Mouse (Mus musculus): Measurements from ENCODE around the gene Gcsam. TPM values are rescaled to one million over a fixed set of nuclear protein-coding genes. Genes with fewer than 3 reads are reported as not detected.

Gene Gcsam
- polyA plus RNA-seq, 1 experiment, result 2.2 TPM

- TF ChIP-seq POLR2A (IDR thresholded peaks at IDR 0.05; ENCODE audit: low read depth, low read length) (no peak), CTCF (IDR thresholded peaks at IDR 0.05; ENCODE audit: extremely low read depth, insufficient read depth, insufficient read length, insufficient replicate concordance) (no peak)
- WGBS, result 73% methylated on average over 3 of the region's 3 CpGs
- Histone ChIP-seq H3K4me1 (ENCODE audit: control insufficient read depth, insufficient read depth, insufficient read length) (no peaks in the 10 kb centered on the region), H3K36me3 (ENCODE audit: control insufficient read depth, insufficient read depth, low read length) (no peaks in the 10 kb centered on the region), H3K27ac (ENCODE audit: insufficient read depth, low read length) (no peak overlapping the region), H3K4me3 (ENCODE audit: extremely low read depth, insufficient read depth, insufficient read length) (no peak overlapping the region), H3K27me3 (ENCODE audit: control insufficient read depth, insufficient read depth, low read length) (no peaks in the 10 kb centered on the region)
- no peak for DNase-seq (ENCODE audit: low read depth in 1 of 2, low spot score in 2 of 2)
Observed at GRCm38 (mm10) chr16:45641301-45641700, 31.1 kb downstream of the Gcsam start.

- H3K4me3 ChIP-seq (ENCODE audit: extremely low read depth, insufficient read depth, insufficient read length), result no peak overlapping the region
- no peaks in the 10 kb centered on the region for H3K36me3 ChIP-seq (ENCODE audit: control insufficient read depth, insufficient read depth, low read length)
- H3K4me1 ChIP-seq (ENCODE audit: control insufficient read depth, insufficient read depth, insufficient read length), result no peaks in the 10 kb centered on the region
- WGBS, result 93% methylated on average over 3 of the region's 3 CpGs
- H3K27ac ChIP-seq (ENCODE audit: insufficient read depth, low read length), result no peak overlapping the region
- DNase-seq (ENCODE audit: low read depth in 1 of 2, low spot score in 2 of 2), result no peak
- no peaks in the 10 kb centered on the region for H3K27me3 ChIP-seq (ENCODE audit: control insufficient read depth, insufficient read depth, low read length)
- no peak for TF ChIP-seq CTCF (IDR thresholded peaks at IDR 0.05; ENCODE audit: extremely low read depth, insufficient read depth, insufficient read length, insufficient replicate concordance)
- no peak for TF ChIP-seq POLR2A (IDR thresholded peaks at IDR 0.05; ENCODE audit: low read depth, low read length)
Observed at GRCm38 (mm10) chr16:45643944-45644343, 33.8 kb downstream of the Gcsam start.

GRCm38 (mm10) chr16:45644380-45644779 is 34.2 kb downstream of the Gcsam start:
- Histone ChIP-seq H3K27ac (ENCODE audit: insufficient read depth, low read length) (no peak overlapping the region), H3K36me3 (ENCODE audit: control insufficient read depth, insufficient read depth, low read length) (no peaks in the 10 kb centered on the region), H3K4me1 (ENCODE audit: control insufficient read depth, insufficient read depth, insufficient read length) (no peaks in the 10 kb centered on the region), H3K4me3 (ENCODE audit: extremely low read depth, insufficient read depth, insufficient read length) (no peak overlapping the region), H3K27me3 (ENCODE audit: control insufficient read depth, insufficient read depth, low read length) (no peaks in the 10 kb centered on the region)
- TF ChIP-seq CTCF (IDR thresholded peaks at IDR 0.05; ENCODE audit: extremely low read depth, insufficient read depth, insufficient read length, insufficient replicate concordance), result no peak
- no peak for TF ChIP-seq POLR2A (IDR thresholded peaks at IDR 0.05; ENCODE audit: low read depth, low read length)
- WGBS, result 55% methylated on average over 6 of the region's 6 CpGs
- DNase-seq (ENCODE audit: low read depth in 1 of 2, low spot score in 2 of 2), result no peak

- Histone ChIP-seq H3K4me1 (ENCODE audit: control insufficient read depth, insufficient read depth, insufficient read length) (peaks cover 7% of the 10 kb centered on the region; the same call in 1 of the 2 replicates), H3K36me3 (ENCODE audit: control insufficient read depth, insufficient read depth, low read length) (no peaks in the 10 kb centered on the region), H3K27ac (ENCODE audit: insufficient read depth, low read length) (no peak overlapping the region)
Observed at GRCm38 (mm10) chr16:45651497-45651896, 41.3 kb downstream of the Gcsam start.

GRCm38 (mm10) chr16:45653009-45653933 is 43.1 kb downstream of the Gcsam start:
- no peak for DNase-seq (ENCODE audit: low read depth in 1 of 2, low spot score in 2 of 2)
- Histone ChIP-seq H3K4me3 (ENCODE audit: extremely low read depth, insufficient read depth, insufficient read length) (peak overlapping the region; percentile 22; the same call in 1 of the 2 replicates), H3K4me1 (ENCODE audit: control insufficient read depth, insufficient read depth, insufficient read length) (peaks cover 7% of the 10 kb centered on the region; the same call in 1 of the 2 replicates), H3K36me3 (ENCODE audit: control insufficient read depth, insufficient read depth, low read length) (no peaks in the 10 kb centered on the region), H3K27me3 (ENCODE audit: control insufficient read depth, insufficient read depth, low read length) (peaks cover 2% of the 10 kb centered on the region; the same call in 1 of the 2 replicates), H3K27ac (ENCODE audit: insufficient read depth, low read length) (no peak overlapping the region)
- WGBS, result 20% methylated on average over 17 of the region's 17 CpGs
- TF ChIP-seq CTCF (IDR thresholded peaks at IDR 0.05; ENCODE audit: extremely low read depth, insufficient read depth, insufficient read length, insufficient replicate concordance) (no peak), POLR2A (IDR thresholded peaks at IDR 0.05; ENCODE audit: low read depth, low read length) (no peak)

More at GRCm38 (mm10) chr16:45651497-45651896, 41.3 kb downstream of the Gcsam start:
- TF ChIP-seq CTCF (IDR thresholded peaks at IDR 0.05; ENCODE audit: extremely low read depth, insufficient read depth, insufficient read length, insufficient replicate concordance), result no peak
- TF ChIP-seq POLR2A (IDR thresholded peaks at IDR 0.05; ENCODE audit: low read depth, low read length), result no peak
- peaks cover 2% of the 10 kb centered on the region; the same call in 1 of the 2 replicates for H3K27me3 ChIP-seq (ENCODE audit: control insufficient read depth, insufficient read depth, low read length)
- WGBS, result 74% methylated on average over 2 of the region's 2 CpGs
- H3K4me3 ChIP-seq (ENCODE audit: extremely low read depth, insufficient read depth, insufficient read length), result no peak overlapping the region
- DNase-seq (ENCODE audit: low read depth in 1 of 2, low spot score in 2 of 2), result no peak

GRCm38 (mm10) chr16:45653934-45654332 is 43.8 kb downstream of the Gcsam start, which contains the start of gene BC016579:
BC016579 (minus strand) TSS chr16:45654068.
- 16% methylated on average over 20 of the region's 20 CpGs for WGBS
- Histone ChIP-seq H3K4me3 (ENCODE audit: extremely low read depth, insufficient read depth, insufficient read length) (peak within 1 kb of the TSS; percentile 22; the same call in 1 of the 2 replicates), H3K27ac (ENCODE audit: insufficient read depth, low read length) (no peak within 1 kb of the TSS), H3K27me3 (ENCODE audit: control insufficient read depth, insufficient read depth, low read length) (peaks cover 2% of the 10 kb centered on the region; the same call in 1 of the 2 replicates), H3K4me1 (ENCODE audit: control insufficient read depth, insufficient read depth, insufficient read length) (peaks cover 7% of the 10 kb centered on the region; the same call in 1 of the 2 replicates), H3K36me3 (ENCODE audit: control insufficient read depth, insufficient read depth, low read length) (no peaks in the 10 kb centered on the region)
- peak in 1 of 2 experiments; percentile 3 for DNase-seq (ENCODE audit: low read depth in 1 of 2, low spot score in 2 of 2)
- TF ChIP-seq POLR2A (IDR thresholded peaks at IDR 0.05; ENCODE audit: low read depth, low read length), result no peak
